Mouse (Mus musculus) hindbrain, embryonic 15.5 days (tissue): ENCODE data around the gene Slc24a4. TPM values are rescaled to one million over a fixed set of nuclear protein-coding genes. Genes with fewer than 3 reads are reported as not detected.

Experiments used
- ATAC-seq: fragments of 200-750 bp; cut with Nextera tagmentation; 2 replicates; pipeline ENCODE4 v1.8.0; 2017; ENCODE audit warnings: low read depth, moderate number of reproducible peaks, moderate TSS enrichment; ENCODE audit not compliant: low FRiP score
- H3K27ac ChIP-seq: fragments of 300-500 bp; sonication (generic); replicated peaks from 2 replicates; pipeline ENCODE4 v1.5.1; 2015; ENCODE audit warnings: mild to moderate bottlenecking, inconsistent platforms
- H3K27me3 ChIP-seq: fragments of 300-500 bp; sonication (generic); 2 replicates; pipeline ENCODE4 v1.6.1; 2015; ENCODE audit warnings: control low read depth, inconsistent platforms
- H3K36me3 ChIP-seq: fragments of 300-500 bp; sonication (generic); 2 replicates; pipeline ENCODE4 v1.6.1; 2015; ENCODE audit warnings: control low read depth, inconsistent platforms
- H3K4me1 ChIP-seq: fragments of 300-500 bp; sonication (generic); replicated peaks from 2 replicates; pipeline ENCODE4 v1.6.1; 2015; ENCODE audit warnings: control low read depth, inconsistent platforms
- H3K4me2 ChIP-seq: fragments of 300-500 bp; sonication (generic); 2 replicates; pipeline ENCODE4 v1.6.1; 2015; ENCODE audit warnings: moderate library complexity, mild to moderate bottlenecking, inconsistent platforms
- H3K4me3 ChIP-seq: fragments of 300-500 bp; sonication (generic); 2 replicates; pipeline ENCODE4 v1.5.1; 2015; ENCODE audit warnings: mild to moderate bottlenecking, inconsistent platforms
- H3K9ac ChIP-seq: fragments of 300-500 bp; sonication (generic); 2 replicates; pipeline ENCODE4 v1.6.1; 2015; ENCODE audit warnings: inconsistent platforms
- H3K9me3 ChIP-seq: fragments of 300-500 bp; sonication (generic); 2 replicates; pipeline ENCODE4 v1.6.1; 2016; ENCODE audit warnings: control low read depth, inconsistent platforms
- WGBS: fragments of 180-500 bp; shearing (Covaris S2); methylation state at CpG from one replicate; pipeline ENCODE4 v1.1.7; 2015; 5-methylcytosine and 5-hydroxymethylcytosine counted together
- polyA plus RNA-seq: library from polyadenylated mRNA; unstranded; fragments of >200 nt; fragmentation: Nextera tagmentation; extraction: Ambion mirVana; gene quantifications from 2 replicates; pipeline ENCODE4 v1.2.1, GENCODE M21; 2015

Gene Slc24a4
- polyA plus RNA-seq, 1 experiment from 2014 or later = 2.7 TPM

DNA sequence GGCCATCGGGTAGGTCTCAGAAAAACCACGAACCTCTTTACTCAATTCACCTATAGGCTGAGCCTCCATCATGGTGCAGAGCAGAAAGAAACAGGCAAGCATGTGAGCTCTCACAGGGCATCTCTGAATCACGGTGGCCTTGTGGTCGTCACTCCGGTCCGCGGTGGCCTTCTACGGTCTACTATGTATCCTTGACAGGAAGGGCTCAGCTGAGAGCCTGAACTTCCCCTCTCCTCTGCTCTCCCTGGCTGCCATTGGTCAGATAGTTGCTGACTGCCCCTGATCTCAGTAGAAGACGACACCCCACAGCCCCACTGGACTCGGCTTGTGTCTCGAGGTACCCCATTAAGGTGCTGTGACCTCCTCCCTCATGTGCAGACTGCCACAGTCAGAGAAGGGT is 44.2 kb downstream of the Slc24a4 start:
- H3K27me3 ChIP-seq = no peaks in the 10 kb centered on the region
- no peaks in the 10 kb centered on the region for H3K36me3 ChIP-seq
- no peak overlapping the region for H3K27ac ChIP-seq
- H3K9ac ChIP-seq = no peak overlapping the region
- no peak overlapping the region for H3K4me2 ChIP-seq
- no peak overlapping the region for H3K4me3 ChIP-seq
- no peaks in the 10 kb centered on the region for H3K4me1 ChIP-seq
- WGBS = 86% methylated on average over 11 of the region's 11 CpGs
- H3K9me3 ChIP-seq = no peaks in the 10 kb centered on the region
- no peak for ATAC-seq

GRCm38 (mm10) chr12:102173345-102173744 is 44.8 kb downstream of the Slc24a4 start:
- Histone ChIP-seq H3K9me3 (no peaks in the 10 kb centered on the region), H3K27ac (no peak overlapping the region), H3K9ac (no peak overlapping the region), H3K4me1 (no peaks in the 10 kb centered on the region), H3K27me3 (no peaks in the 10 kb centered on the region), H3K4me3 (no peak overlapping the region), H3K4me2 (no peak overlapping the region), H3K36me3 (no peaks in the 10 kb centered on the region)
- 90% methylated on average over 5 of the region's 5 CpGs for WGBS
- no peak for ATAC-seq

GRCm38 (mm10) chr12:102180371-102181074 is 52.0 kb downstream of the Slc24a4 start:
- Histone ChIP-seq H3K4me1 (0 out of 2 replicates have a peak, but pooled peaks cover 8% of the 10 kb centered on the region), H3K36me3 (no peaks in the 10 kb centered on the region), H3K27me3 (no peaks in the 10 kb centered on the region), H3K27ac (no peak overlapping the region; the same call in 1 of the 2 replicates), H3K4me3 (no peak overlapping the region), H3K9me3 (no peaks in the 10 kb centered on the region), H3K9ac (no peak overlapping the region), H3K4me2 (no peak overlapping the region)
- 82% methylated on average over 18 of the region's 18 CpGs for WGBS
- no peak for ATAC-seq

DNA sequence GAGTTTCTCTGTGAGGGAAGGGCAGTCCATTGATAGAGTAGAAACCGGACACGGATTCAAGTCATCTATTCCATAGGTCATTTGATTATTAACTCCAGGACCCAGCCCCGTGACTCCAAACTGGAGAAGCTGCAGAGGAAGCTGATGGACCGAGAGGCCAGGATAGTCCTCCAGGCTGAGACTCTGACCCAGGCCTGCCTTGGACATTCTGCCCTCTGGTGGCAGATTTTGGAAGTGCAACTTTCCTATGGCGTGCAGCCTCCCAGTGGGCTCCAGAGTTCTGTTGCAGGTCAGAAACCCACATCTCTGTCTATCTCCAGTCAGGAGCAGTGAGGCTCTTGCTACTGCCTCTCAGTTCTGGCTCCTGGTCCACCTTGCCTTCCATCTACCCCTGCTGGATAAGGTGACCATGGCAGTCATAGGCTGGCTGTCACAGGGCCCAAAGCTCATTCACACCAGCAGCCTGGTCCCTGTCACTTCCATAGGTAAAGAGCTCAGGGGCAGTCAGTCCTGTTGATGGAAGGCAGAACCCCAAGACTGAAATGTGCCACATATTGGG is 53.3 kb downstream of the Slc24a4 start:
- H3K4me1 ChIP-seq = 0 out of 2 replicates have a peak, but pooled peaks cover 8% of the 10 kb centered on the region
- WGBS = 46% methylated on average over 5 of the region's 5 CpGs
- no peak overlapping the region for H3K4me2 ChIP-seq
- no peak overlapping the region for H3K4me3 ChIP-seq
- no peaks in the 10 kb centered on the region for H3K27me3 ChIP-seq
- H3K36me3 ChIP-seq = no peaks in the 10 kb centered on the region
- H3K9me3 ChIP-seq = no peaks in the 10 kb centered on the region
- H3K9ac ChIP-seq = no peak overlapping the region
- no peak overlapping the region for H3K27ac ChIP-seq
- ATAC-seq = 0 out of 2 replicates have a peak, but pooled peaks have one; percentile 13

DNA sequence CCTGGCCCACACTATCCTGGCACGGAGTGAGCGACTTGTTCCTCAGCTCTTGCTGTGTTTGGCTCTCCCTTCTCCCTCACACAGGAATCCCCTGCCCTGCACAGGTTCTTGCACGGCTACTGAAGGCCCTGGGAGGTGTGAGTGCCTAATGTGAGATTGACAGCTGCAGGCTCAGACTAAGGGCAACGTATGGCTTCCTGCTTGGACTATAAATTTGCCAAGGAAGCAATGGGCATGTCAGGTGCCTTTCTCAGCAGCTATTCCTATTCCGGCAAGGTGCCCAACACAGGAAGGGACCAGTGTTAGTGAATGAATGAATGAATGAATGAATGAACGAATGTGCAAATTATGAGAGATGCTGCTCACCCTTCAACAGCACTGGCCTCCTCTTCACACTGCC is 54.1 kb downstream of the Slc24a4 start:
- ATAC-seq = no peak
- Histone ChIP-seq H3K9me3 (no peaks in the 10 kb centered on the region), H3K27ac (no peak overlapping the region), H3K4me3 (no peak overlapping the region), H3K4me2 (no peak overlapping the region), H3K4me1 (0 out of 2 replicates have a peak, but pooled peaks cover 8% of the 10 kb centered on the region), H3K27me3 (no peaks in the 10 kb centered on the region), H3K36me3 (no peaks in the 10 kb centered on the region), H3K9ac (no peak overlapping the region)
- WGBS = 70% methylated on average over 6 of the region's 6 CpGs

- Histone ChIP-seq H3K9ac (no peak overlapping the region), H3K4me2 (no peak overlapping the region), H3K4me3 (no peak overlapping the region), H3K9me3 (no peaks in the 10 kb centered on the region), H3K27me3 (no peaks in the 10 kb centered on the region), H3K4me1 (0 out of 2 replicates have a peak, but pooled peaks cover 8% of the 10 kb centered on the region), H3K36me3 (no peaks in the 10 kb centered on the region), H3K27ac (no peak overlapping the region)
- no peak for ATAC-seq
- 38% methylated on average over 9 of the region's 9 CpGs for WGBS
Measured at GRCm38 (mm10) chr12:102183201-102183600, 54.7 kb downstream of the Slc24a4 start.

GRCm38 (mm10) chr12:102190820-102191219 is 62.3 kb downstream of the Slc24a4 start:
- H3K4me1 ChIP-seq = no peaks in the 10 kb centered on the region
- no peaks in the 10 kb centered on the region for H3K9me3 ChIP-seq
- no peak overlapping the region for H3K27ac ChIP-seq
- no peak overlapping the region for H3K4me3 ChIP-seq
- no peak overlapping the region for H3K4me2 ChIP-seq
- no peak for ATAC-seq
- no peak overlapping the region for H3K9ac ChIP-seq
- no peaks in the 10 kb centered on the region for H3K36me3 ChIP-seq
- WGBS = 82% methylated on average over 11 of the region's 11 CpGs
- no peaks in the 10 kb centered on the region for H3K27me3 ChIP-seq

- Histone ChIP-seq H3K4me2 (no peak overlapping the region), H3K4me3 (no peak overlapping the region), H3K9ac (no peak overlapping the region), H3K4me1 (peaks cover 17% of the 10 kb centered on the region), H3K27me3 (no peaks in the 10 kb centered on the region), H3K36me3 (no peaks in the 10 kb centered on the region), H3K9me3 (no peaks in the 10 kb centered on the region), H3K27ac (no peak overlapping the region)
- WGBS = 37% methylated on average over 4 of the region's 4 CpGs
- no peak for ATAC-seq
Measured at GRCm38 (mm10) chr12:102201516-102201915, 73.0 kb downstream of the Slc24a4 start.

DNA sequence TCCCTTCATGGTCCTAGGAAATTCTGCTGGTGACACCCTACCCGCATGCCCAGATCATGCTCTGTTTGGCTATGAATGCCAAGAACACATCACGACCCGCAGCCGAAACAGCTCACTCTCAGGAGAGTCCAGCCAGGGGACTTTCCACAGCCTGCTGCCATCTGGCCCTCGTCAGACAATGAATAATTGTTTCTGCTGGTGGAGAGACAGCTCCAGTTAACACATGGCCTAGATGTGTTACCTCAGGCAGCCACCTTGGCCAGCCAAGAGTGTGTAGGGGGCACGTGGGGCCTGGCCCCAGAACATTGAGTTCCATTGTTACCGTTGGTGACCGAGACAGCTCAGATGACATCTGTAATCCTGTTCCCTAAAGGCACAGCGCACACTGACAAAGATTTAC is 74.4 kb downstream of the Slc24a4 start:
- 40% methylated on average over 9 of the region's 9 CpGs for WGBS
- Histone ChIP-seq H3K36me3 (no peaks in the 10 kb centered on the region), H3K9me3 (no peaks in the 10 kb centered on the region), H3K4me1 (peaks cover 17% of the 10 kb centered on the region), H3K27me3 (no peaks in the 10 kb centered on the region), H3K4me3 (no peak overlapping the region), H3K27ac (0 out of 2 replicates have a peak overlapping the region, but pooled peaks have one; percentile 25), H3K9ac (no peak overlapping the region), H3K4me2 (no peak overlapping the region)
- ATAC-seq = peak; percentile 61; the same call in 1 of the 2 replicates

DNA sequence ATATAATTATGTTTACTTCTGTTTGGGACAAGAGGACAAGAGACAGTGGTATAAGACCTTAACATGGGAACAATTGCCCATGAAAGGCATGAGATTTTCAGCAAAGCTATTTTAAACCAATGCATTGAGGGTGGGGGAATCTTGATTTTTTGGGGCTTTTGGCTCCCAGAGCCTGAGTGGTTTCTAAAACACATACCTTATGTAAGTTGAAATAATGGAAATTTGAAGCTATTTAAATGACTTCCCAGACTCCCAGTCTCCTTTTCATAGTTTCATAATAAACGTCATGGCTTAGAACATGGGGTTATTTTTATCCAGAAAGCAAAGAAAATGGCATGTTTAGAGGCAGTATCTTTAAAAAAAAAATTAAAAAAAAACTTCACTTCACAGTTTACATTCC is 77.9 kb downstream of the Slc24a4 start:
- Histone ChIP-seq H3K4me3 (no peak overlapping the region), H3K9me3 (no peaks in the 10 kb centered on the region), H3K4me2 (no peak overlapping the region), H3K4me1 (peaks cover 12% of the 10 kb centered on the region), H3K36me3 (no peaks in the 10 kb centered on the region), H3K27me3 (no peaks in the 10 kb centered on the region), H3K27ac (no peak overlapping the region), H3K9ac (no peak overlapping the region)
- no peak for ATAC-seq
- 75% methylated on average over 1 of the region's 1 CpGs for WGBS

GRCm38 (mm10) chr12:102207245-102207644 is 78.7 kb downstream of the Slc24a4 start:
- H3K36me3 ChIP-seq = no peaks in the 10 kb centered on the region
- H3K27me3 ChIP-seq = no peaks in the 10 kb centered on the region
- no peak overlapping the region for H3K9ac ChIP-seq
- H3K4me2 ChIP-seq = no peak overlapping the region
- peaks cover 9% of the 10 kb centered on the region for H3K4me1 ChIP-seq
- no peaks in the 10 kb centered on the region for H3K9me3 ChIP-seq
- H3K4me3 ChIP-seq = no peak overlapping the region
- no peak for ATAC-seq
- H3K27ac ChIP-seq = no peak overlapping the region
- WGBS = 77% methylated on average over 7 of the region's 7 CpGs

GRCm38 (mm10) chr12:102210801-102211200 is 82.3 kb downstream of the Slc24a4 start:
- H3K4me1 ChIP-seq = peaks cover 7% of the 10 kb centered on the region; the same call in 1 of the 2 replicates
- 86% methylated on average over 2 of the region's 2 CpGs for WGBS
- no peaks in the 10 kb centered on the region for H3K27me3 ChIP-seq
- H3K36me3 ChIP-seq = no peaks in the 10 kb centered on the region
- H3K27ac ChIP-seq = no peak overlapping the region
- H3K4me3 ChIP-seq = no peak overlapping the region
- ATAC-seq = no peak
- no peak overlapping the region for H3K4me2 ChIP-seq
- H3K9ac ChIP-seq = no peak overlapping the region
- H3K9me3 ChIP-seq = no peaks in the 10 kb centered on the region
